Mouse (Mus musculus): ENCODE results near the gene Clcn1.

DNA sequence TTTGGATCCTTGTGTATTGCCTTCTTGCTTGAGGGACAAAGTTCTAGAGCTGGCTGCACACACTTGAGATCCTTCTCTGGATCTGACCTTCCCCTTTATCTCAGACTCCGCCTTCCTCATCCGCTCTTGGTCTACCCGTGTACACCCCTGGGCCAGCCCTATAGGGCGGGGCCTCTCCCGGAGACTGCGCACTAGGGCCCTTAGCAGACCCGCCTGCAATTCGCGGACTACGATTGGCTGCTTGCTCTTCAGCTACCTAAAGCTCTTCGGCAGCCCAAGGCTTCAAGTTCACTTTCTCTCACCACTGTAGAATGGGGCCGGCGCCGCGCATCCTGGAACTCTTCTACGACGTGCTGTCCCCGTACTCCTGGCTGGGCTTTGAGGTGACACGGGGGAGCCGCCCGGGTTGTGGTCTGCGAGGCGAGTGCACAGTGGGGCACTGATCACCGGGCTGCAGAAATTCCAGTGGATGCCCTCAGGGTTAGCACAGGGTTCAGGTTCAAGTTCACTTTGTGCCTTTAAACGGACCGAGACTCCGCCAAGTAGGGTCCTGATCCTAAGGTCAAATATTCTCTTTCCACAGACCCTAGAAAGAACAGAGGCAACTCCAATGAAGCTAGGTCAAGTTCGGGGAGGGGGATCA, 40.7 kb upstream of the Clcn1 start, which contains the start of gene Gstk1:
- TF ChIP-seq CHD1 (IDR thresholded peaks at IDR 0.05; ENCODE audit: low read depth, low read length) (no peak), CTCF (IDR thresholded peaks at IDR 0.05 in 2 of 3, conservative IDR thresholded peaks at IDR 0.05 in 1 of 3; ENCODE audit: control insufficient read depth in 1 of 3, insufficient read depth in 1 of 3, low read depth in 2 of 3, low read length in 3 of 3, poor library complexity in 1 of 3, severe bottlenecking in 1 of 3) (no peak), TCF12 (IDR thresholded peaks at IDR 0.05; ENCODE audit: low read depth, low read length) (no peak), EP300 (IDR thresholded peaks at IDR 0.05; ENCODE audit: low read depth in 1 of 2, low read length in 2 of 2) (no peak), POLR2A (IDR thresholded peaks at IDR 0.05; ENCODE audit: control insufficient read depth in 1 of 2, insufficient read depth in 1 of 2, low read depth in 1 of 2, low read length in 2 of 2, poor library complexity in 1 of 2) (no peak), BHLHE40 (IDR thresholded peaks at IDR 0.05; ENCODE audit: borderline replicate concordance, low read depth, low read length) (no peak), CHD2 (IDR thresholded peaks at IDR 0.05; ENCODE audit: low read length) (no peak), JUND (IDR thresholded peaks at IDR 0.05; ENCODE audit: low read depth, low read length) (no peak), GATA1 (IDR thresholded peaks at IDR 0.05; ENCODE audit: low read depth, low read length) (no peak)

Measured in MEL (cell line).